Mouse (Mus musculus): ENCODE measurements around the gene Ing1.

The Ing1 gene

GRCm38 (mm10) chr8:11554799-11555719, at the start of gene Ing1:
TSS of gene Ing1 (plus strand) at chr8:11555571.
- peak; percentile 97 for DNase-seq (ENCODE audit: low read depth, low spot score)
- H3K36me3 ChIP-seq (ENCODE audit: control insufficient read depth, insufficient read depth, low read length, poor library complexity, severe bottlenecking) = no peaks in the 10 kb centered on the region
- H3K27me3 ChIP-seq (ENCODE audit: control insufficient read depth, insufficient read depth, low read length, poor library complexity, severe bottlenecking) = no peaks in the 10 kb centered on the region

DNA sequence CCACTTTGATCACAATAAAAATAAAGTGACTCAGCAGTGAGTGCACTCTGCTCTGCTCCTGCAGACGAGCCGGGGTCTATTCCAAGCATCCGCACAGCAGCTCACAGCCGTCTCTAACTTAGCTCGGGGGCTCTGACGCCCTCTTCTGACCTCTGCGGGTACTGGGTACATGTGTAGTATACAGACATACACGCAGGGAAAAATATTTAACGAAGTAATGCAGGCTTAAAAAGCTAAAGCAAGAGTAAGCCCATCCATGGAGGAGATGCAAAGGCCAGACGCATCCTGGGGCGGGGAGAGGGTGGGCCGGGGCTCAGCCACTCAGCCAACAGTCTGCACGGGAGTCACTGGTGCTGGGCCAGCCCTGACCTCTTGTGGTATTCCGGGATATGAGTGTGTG, 49.3 kb upstream of the Ing1 start:
- H3K27me3 ChIP-seq (ENCODE audit: control insufficient read depth, insufficient read depth, low read length, poor library complexity, severe bottlenecking) = no peaks in the 10 kb centered on the region
- H3K36me3 ChIP-seq (ENCODE audit: control insufficient read depth, insufficient read depth, low read length, poor library complexity, severe bottlenecking) = peaks cover 6% of the 10 kb centered on the region
- DNase-seq (ENCODE audit: low read depth, low spot score) = no peak

- Histone ChIP-seq H3K36me3 (ENCODE audit: control insufficient read depth, insufficient read depth, low read length, poor library complexity, severe bottlenecking) (peaks cover 8% of the 10 kb centered on the region), H3K27me3 (ENCODE audit: control insufficient read depth, insufficient read depth, low read length, poor library complexity, severe bottlenecking) (no peaks in the 10 kb centered on the region)
- DNase-seq (ENCODE audit: low read depth, low spot score) = peak; percentile 79
These were observed 48.6 kb upstream of the Ing1 start for GRCm38 (mm10) chr8:11506802-11507201.

GRCm38 (mm10) chr8:11508880-11509279, 46.5 kb upstream of the Ing1 start:
- Histone ChIP-seq H3K36me3 (ENCODE audit: control insufficient read depth, insufficient read depth, low read length, poor library complexity, severe bottlenecking) (peaks cover 8% of the 10 kb centered on the region), H3K27me3 (ENCODE audit: control insufficient read depth, insufficient read depth, low read length, poor library complexity, severe bottlenecking) (no peaks in the 10 kb centered on the region)
- no peak for DNase-seq (ENCODE audit: low read depth, low spot score)

DNA sequence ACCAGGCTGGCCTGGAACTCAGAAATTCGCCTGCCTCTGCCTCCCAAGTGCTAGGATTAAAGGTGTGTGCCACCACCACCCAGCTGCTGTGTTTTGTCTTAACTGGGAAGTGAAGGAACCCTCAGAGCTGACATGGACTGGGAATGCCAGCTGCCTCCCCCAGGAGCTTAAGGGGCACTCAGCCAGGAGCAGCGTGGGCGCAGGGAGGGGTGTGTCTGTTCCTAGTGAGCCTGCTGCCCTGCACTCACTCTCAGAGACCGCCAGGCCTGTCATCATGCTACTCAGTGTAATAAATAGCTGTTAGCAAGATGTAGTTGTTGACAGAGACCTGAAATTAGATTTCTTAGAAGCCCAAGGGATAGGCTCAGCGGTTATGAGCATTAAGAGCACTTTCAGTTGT, 44.4 kb upstream of the Ing1 start:
- peaks cover 6% of the 10 kb centered on the region for H3K36me3 ChIP-seq (ENCODE audit: control insufficient read depth, insufficient read depth, low read length, poor library complexity, severe bottlenecking)
- no peak for DNase-seq (ENCODE audit: low read depth, low spot score)
- no peaks in the 10 kb centered on the region for H3K27me3 ChIP-seq (ENCODE audit: control insufficient read depth, insufficient read depth, low read length, poor library complexity, severe bottlenecking)

- Histone ChIP-seq H3K27me3 (ENCODE audit: control insufficient read depth, insufficient read depth, low read length, poor library complexity, severe bottlenecking) (no peaks in the 10 kb centered on the region), H3K36me3 (ENCODE audit: control insufficient read depth, insufficient read depth, low read length, poor library complexity, severe bottlenecking) (peaks cover 5% of the 10 kb centered on the region)
- DNase-seq (ENCODE audit: low read depth, low spot score) = no peak
These were observed 42.7 kb upstream of the Ing1 start for GRCm38 (mm10) chr8:11512711-11513110.

DNA sequence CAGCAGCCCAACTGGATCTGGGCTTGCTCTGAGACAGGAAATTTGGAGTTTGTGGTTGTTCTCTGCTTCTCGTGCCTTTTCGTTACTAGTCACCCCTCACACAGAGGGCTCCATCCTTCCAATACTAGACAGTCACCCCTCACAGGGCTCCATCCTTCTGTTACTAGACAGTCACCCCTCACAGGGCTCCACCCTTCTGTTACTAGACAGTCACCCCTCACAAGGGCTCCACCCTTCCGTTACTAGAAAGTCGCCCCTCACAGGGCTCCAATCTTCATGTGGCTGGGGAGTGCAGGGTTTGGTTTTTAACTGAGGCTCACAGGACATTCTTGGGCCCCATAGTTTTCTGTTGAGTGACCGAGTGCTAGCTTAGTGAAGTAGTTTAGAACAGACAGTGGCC, 42.1 kb upstream of the Ing1 start:
- H3K27me3 ChIP-seq (ENCODE audit: control insufficient read depth, insufficient read depth, low read length, poor library complexity, severe bottlenecking) = no peaks in the 10 kb centered on the region
- H3K36me3 ChIP-seq (ENCODE audit: control insufficient read depth, insufficient read depth, low read length, poor library complexity, severe bottlenecking) = peaks cover 4% of the 10 kb centered on the region
- no peak for DNase-seq (ENCODE audit: low read depth, low spot score)

GRCm38 (mm10) chr8:11516292-11516691, 39.1 kb upstream of the Ing1 start:
- no peak for DNase-seq (ENCODE audit: low read depth, low spot score)
- H3K36me3 ChIP-seq (ENCODE audit: control insufficient read depth, insufficient read depth, low read length, poor library complexity, severe bottlenecking) = peaks cover 2% of the 10 kb centered on the region
- no peaks in the 10 kb centered on the region for H3K27me3 ChIP-seq (ENCODE audit: control insufficient read depth, insufficient read depth, low read length, poor library complexity, severe bottlenecking)

DNA sequence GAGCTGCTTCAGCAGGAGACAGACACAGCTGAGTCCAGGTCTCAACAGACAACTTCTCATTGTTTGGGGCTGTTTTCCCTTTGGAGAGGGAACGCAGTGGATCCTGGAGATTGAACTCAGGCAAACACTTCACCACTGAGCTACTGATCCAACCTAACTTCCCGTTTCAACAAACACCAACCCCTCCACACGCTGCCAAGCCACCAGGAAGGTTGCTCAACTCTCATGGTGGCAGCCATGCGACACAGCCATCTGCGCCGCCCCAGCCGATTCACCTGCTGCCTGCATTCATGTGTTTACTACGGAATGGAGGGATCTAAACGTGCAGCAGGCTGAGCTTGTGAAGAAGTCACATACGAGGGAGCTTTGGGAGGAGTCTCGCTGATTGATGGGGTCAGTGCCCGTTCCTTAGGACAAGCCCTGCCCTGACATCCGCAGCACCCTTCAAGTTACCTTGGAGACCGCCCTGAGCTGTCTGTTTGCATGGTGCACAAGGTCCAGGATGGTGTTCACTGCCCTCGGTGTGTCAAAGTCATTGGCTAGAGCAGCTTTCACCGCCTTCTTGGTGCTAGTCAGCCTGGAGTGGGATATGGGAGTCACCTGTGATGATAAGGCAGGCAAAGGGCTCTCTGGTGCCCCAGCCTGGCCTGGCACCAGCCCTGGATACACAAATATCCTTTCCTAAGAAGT, 37.9 kb upstream of the Ing1 start:
- H3K36me3 ChIP-seq (ENCODE audit: control insufficient read depth, insufficient read depth, low read length, poor library complexity, severe bottlenecking) = no peaks in the 10 kb centered on the region; the same call in none of the 2 replicates
- no peak for DNase-seq (ENCODE audit: low read depth, low spot score)
- no peaks in the 10 kb centered on the region for H3K27me3 ChIP-seq (ENCODE audit: control insufficient read depth, insufficient read depth, low read length, poor library complexity, severe bottlenecking)

- no peak for DNase-seq (ENCODE audit: low read depth, low spot score)
- no peaks in the 10 kb centered on the region; the same call in none of the 2 replicates for H3K36me3 ChIP-seq (ENCODE audit: control insufficient read depth, insufficient read depth, low read length, poor library complexity, severe bottlenecking)
- no peaks in the 10 kb centered on the region for H3K27me3 ChIP-seq (ENCODE audit: control insufficient read depth, insufficient read depth, low read length, poor library complexity, severe bottlenecking)
These were observed 37.3 kb upstream of the Ing1 start for GRCm38 (mm10) chr8:11518056-11518396.

DNA sequence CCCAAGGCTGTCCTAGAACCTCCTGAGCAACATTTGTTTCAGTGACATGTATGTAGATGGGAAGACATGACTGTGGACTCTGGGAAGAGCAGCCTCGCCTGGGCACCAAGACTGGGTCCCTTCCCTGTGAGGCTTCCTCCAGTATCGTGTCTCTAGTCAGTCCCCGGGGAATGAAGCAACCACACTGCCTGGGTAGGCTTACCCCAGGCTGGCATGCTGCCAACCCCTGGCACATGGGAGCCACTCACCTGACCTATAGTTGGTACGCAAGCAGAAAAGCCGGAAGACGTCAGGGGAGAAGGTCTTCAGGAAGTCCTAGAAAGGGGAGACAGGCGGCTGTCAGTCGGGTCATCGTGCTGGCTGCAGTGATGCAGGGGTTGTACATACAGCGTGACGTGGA, 36.7 kb upstream of the Ing1 start:
- Histone ChIP-seq H3K36me3 (ENCODE audit: control insufficient read depth, insufficient read depth, low read length, poor library complexity, severe bottlenecking) (no peaks in the 10 kb centered on the region; the same call in none of the 2 replicates), H3K27me3 (ENCODE audit: control insufficient read depth, insufficient read depth, low read length, poor library complexity, severe bottlenecking) (no peaks in the 10 kb centered on the region)
- no peak for DNase-seq (ENCODE audit: low read depth, low spot score)

- Histone ChIP-seq H3K36me3 (ENCODE audit: control insufficient read depth, insufficient read depth, low read length, poor library complexity, severe bottlenecking) (no peaks in the 10 kb centered on the region; the same call in 1 of the 2 replicates), H3K27me3 (ENCODE audit: control insufficient read depth, insufficient read depth, low read length, poor library complexity, severe bottlenecking) (no peaks in the 10 kb centered on the region)
- no peak for DNase-seq (ENCODE audit: low read depth, low spot score)
These were observed 32.0 kb upstream of the Ing1 start for GRCm38 (mm10) chr8:11523331-11523730.

DNA sequence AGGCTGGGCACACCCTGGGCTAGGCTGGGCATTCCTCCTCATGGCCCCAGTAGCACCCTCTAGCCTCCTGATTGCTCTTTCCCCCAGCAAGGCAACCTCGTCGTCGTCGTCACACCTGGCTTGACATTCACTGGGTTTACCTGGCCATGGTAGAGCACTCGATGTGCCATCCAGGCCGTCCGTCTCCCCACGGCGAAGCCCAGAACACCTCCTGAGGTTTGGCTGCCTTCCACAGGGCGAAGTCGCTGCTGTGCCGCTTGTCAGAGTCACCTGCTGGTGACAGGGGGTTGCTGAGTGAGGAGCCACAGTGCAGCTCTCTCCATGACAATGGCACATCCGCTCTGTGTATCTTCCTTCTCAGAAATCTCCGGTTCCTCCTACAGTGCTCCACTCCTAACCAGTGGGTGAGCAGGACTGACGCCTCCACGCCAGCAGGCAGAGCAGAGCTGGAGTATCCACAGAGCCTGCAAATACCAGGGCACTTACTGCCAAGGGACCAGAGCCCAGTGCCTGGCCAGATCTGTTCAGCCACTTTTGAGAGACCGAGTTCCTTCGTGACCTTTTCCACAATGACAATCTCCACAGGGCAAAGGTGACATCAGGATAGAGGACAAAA, 25.1 kb upstream of the Ing1 start:
- peaks cover 2% of the 10 kb centered on the region; the same call in 1 of the 2 replicates for H3K36me3 ChIP-seq (ENCODE audit: control insufficient read depth, insufficient read depth, low read length, poor library complexity, severe bottlenecking)
- DNase-seq (ENCODE audit: low read depth, low spot score) = no peak
- H3K27me3 ChIP-seq (ENCODE audit: control insufficient read depth, insufficient read depth, low read length, poor library complexity, severe bottlenecking) = no peaks in the 10 kb centered on the region

DNA sequence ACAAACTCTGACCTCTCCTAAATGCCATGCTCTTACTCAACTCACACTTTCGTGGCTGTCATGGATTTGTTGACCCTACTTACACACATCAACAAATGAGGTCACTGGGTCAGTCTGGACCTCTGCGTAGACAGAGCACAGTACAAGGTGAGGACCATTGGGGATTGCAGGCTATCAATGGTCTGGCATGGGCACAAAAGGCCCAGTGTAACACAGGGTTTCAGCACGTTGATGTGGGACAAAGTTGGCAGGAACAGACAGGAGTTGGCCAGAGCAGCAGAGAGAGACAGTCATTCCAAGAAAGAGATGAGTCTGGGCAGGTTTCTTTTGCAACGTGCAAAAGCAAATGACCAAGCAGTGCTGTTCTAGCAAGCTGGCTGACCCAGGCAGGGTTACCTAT, 24.5 kb upstream of the Ing1 start:
- Histone ChIP-seq H3K36me3 (ENCODE audit: control insufficient read depth, insufficient read depth, low read length, poor library complexity, severe bottlenecking) (peaks cover 2% of the 10 kb centered on the region; the same call in 1 of the 2 replicates), H3K27me3 (ENCODE audit: control insufficient read depth, insufficient read depth, low read length, poor library complexity, severe bottlenecking) (no peaks in the 10 kb centered on the region)
- DNase-seq (ENCODE audit: low read depth, low spot score) = no peak

DNA sequence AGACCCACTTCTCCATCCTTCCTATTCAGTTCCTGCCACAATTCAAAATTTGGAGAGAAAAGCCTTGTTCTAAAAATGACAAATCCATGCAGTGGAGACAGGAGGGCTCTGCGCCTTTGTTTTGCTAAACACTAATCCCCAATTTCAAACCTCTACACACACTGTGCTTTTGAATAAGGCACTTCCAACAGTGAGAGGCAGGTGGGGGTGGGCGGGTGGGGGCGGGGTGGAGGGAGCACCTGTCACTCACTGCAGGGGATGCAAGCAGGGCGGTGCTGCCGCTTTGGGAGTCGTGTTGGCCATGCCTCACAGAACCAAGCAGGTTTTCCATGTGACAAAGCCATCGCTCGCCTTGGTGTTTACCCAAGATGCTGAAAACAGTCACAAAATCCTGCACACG, 20.9 kb upstream of the Ing1 start:
- Histone ChIP-seq H3K36me3 (ENCODE audit: control insufficient read depth, insufficient read depth, low read length, poor library complexity, severe bottlenecking) (peaks cover 6% of the 10 kb centered on the region), H3K27me3 (ENCODE audit: control insufficient read depth, insufficient read depth, low read length, poor library complexity, severe bottlenecking) (no peaks in the 10 kb centered on the region)
- DNase-seq (ENCODE audit: low read depth, low spot score) = no peak

Data from splenic B cell, adult 2 months (primary cell).